Mouse (Mus musculus) lung, adult 18-20 months (tissue): ENCODE measurements around the gene Ankrd26.

ENCODE experiments used
- DNase-seq, 2 experiments: peaks; one replicate each; pipeline ENCODE4 v3.0.0; 2022; ENCODE audit warnings: mixed read lengths in 2 of 2

The Ankrd26 gene

GRCm38 (mm10) chr6:118478957-118479708, 82.9 kb downstream of the Ankrd26 start, which contains the start of gene Zfp9:
TSS of gene Zfp9 (minus strand) at chr6:118479320.
- peak; percentile 81 to 84 for DNase-seq

DNA sequence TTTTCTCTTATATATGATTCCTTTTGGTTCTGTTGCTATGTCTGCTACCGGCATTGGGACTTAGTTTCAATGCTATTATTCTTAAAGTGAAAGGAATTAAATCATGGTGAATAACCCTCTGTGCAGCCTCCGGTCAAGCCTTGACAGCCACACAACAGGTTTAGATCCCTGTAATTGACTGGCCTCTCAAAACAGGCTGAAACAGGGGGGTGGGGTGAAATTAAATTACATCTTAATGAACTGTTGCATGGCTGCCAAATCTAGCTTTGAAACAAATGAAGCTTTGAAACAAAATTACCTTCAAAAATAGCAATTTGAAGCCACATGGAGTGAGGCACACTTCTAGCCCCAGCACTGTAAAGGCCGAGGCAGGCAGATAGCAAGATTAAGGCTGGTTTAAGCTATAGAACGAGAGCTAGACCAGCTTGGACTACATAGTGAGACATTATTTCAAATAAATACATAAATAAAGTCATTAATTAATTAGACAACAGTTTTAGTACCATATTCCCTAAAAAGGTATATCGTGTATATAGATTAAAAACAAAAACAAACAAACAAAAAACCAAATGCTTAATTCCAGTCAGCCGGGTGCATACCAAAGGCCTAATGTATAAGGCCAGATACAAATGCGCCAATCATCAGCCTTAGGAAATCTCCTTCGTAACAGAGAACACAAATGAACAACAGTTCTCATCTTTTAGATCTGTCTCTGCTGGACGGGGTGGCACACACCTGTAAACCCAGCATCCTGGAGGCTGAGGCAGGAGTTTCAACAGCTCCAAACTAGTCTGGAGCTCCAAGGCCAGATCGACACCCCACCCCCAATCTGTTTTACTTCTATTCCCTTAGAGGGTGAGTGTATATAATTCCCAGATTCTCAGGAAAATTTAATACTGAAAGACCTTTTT, 83.9 kb downstream of the Ankrd26 start:
- DNase-seq: no peak

DNA sequence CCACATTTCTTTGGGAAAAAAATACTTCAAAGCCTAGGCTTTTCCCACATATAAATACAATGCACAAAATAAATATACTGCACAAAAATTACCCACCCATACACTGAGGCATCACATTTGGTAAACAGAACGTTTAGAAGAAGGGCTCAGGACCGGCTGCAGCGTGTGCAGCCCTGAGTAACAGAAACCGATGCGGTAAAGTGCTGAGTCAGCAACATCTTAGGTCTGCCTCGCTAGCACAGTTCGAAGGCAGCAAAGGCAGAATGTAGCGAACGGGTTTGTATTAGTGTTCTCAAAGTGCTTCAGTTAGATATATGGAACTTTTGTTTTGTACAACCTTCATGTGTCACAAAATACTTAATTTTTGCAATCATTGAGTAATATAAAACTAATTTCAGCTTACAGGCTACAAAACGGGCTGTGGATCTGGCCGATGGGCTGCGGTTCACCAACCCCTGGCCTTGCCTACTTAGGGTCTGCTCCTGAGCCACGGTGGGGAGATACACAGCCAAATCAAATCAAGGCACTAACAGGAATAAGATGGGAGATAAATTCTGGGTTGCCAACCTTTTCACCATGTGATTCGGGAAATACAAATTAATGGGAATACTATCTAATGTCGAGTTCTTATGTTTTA, 99.8 kb downstream of the Ankrd26 start:
- no peak for DNase-seq

DNA sequence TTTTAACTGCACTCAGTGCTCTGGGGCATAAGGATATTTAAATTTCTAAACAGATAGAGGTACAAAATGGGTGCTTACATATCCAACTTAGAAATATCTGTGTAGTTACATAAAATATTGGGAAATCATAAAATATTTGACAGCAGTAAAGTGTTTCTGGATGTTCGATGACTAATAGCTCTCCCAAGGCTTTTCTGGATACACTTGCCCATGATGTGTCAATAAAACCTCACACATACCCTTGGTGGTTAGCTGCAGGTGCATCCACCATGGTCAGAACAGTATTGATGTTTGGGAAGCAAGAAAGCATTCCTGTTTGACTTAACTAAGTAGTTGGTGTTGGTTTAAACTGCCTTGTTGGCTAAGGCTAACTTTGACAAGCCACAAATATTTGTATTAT, 104.3 kb downstream of the Ankrd26 start:
- no peak for DNase-seq

- peak; percentile 83 to 88 for DNase-seq
Measured at GRCm38 (mm10) chr6:118455042-118455631, 106.9 kb downstream of the Ankrd26 start, which contains the start of gene Zfp248. TSS of gene Zfp248 (minus strand) at chr6:118455528.

- DNase-seq: no peak
Measured at GRCm38 (mm10) chr6:118454452-118454851, 107.6 kb downstream of the Ankrd26 start.
